Mouse (Mus musculus) central nervous system, embryonic 11.5 days (tissue): Measurements from ENCODE around the gene Smg8. TPM values are rescaled to one million over a fixed set of nuclear protein-coding genes. Genes with fewer than 3 reads are reported as not detected.

ENCODE experiments used
- polyA plus RNA-seq: library from polyadenylated mRNA; depleted of rRNA; stranded (reverse); fragments of >200 nt; gene quantifications from 2 replicates; pipeline ENCODE4 v1.2.3, GENCODE M21; 2012; rRNA removed

The Smg8 gene
- polyA plus RNA-seq, result 19.0 and 19.8 TPM in 2 replicates

GRCm38 (mm10) chr11:87086290-87086984 is at the start of gene Smg8:
Gene Smg8 (minus strand): TSS chr11:87086774.

GRCm38 (mm10) chr11:87126824-87127816 is 40.5 kb upstream of the Smg8 start, which contains the start of gene Trim37:
Gene Trim37 (plus strand): TSS chr11:87127077.

DNA sequence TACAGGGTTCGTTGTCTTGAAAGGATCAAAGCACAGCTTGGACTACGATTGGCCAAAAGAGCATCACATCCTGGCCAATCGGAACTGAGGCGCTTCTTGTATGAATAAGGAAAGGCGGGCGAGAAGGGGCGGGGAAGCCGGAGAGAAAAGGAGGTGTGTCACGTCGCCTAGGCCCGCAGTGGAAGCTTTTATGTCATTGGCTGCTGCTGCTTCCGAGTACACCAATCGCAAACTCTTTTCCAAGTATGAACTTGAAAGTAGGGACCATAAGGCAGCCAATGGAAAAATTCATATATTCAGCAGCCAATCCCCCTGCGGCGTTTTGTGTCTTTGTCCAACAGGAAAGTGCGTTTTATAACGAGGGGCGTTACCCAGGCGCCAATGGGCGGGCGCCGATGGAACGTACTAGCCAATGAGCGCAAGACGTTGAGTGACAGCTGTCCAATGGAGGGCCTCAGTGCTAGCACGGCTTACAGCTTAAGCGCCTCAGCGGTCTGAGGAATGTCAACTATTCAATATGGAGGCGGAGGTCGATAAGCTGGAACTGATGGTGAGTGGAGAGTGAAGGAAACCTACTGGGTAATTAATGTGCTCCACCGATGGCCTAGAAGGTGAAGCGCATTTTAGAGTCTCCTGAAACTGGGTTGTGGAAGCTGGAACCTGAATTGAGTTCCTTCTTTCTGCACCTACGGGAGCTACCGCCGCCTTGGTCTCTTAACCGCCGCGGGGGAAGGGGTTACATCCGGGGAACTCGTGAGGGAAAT is 22.4 kb upstream of the Smg8 start, which contains the start of gene Ska2:
Gene Ska2 (plus strand): TSS at position 480 of the 764 bp plus-strand sequence.

GRCm38 (mm10) chr11:87108409-87108754 is 21.8 kb upstream of the Smg8 start, which contains the start of gene Prr11:
Gene Prr11 (minus strand): TSS chr11:87108708.

GRCm38 (mm10) chr11:87073866-87074440 is 12.6 kb downstream of the Smg8 start, which contains the start of gene Gdpd1:
Gene Gdpd1 (minus strand): TSS chr11:87074062.

Other genes with a start within 250 kb of the Smg8 start
- gene Ypel2, start 93.1 kb downstream of the Smg8 start, polyA plus RNA-seq, result 5.4 and 8.1 TPM in 2 replicates
- 32.8 and 34.9 TPM in 2 replicates for gene Gdpd1, start 12.7 kb downstream of the Smg8 start, polyA plus RNA-seq
- gene Prr11, start 21.9 kb upstream of the Smg8 start, polyA plus RNA-seq, result 14.7 and 23.8 TPM in 2 replicates
- 94.7 and 109 TPM in 2 replicates for gene Ska2, start 22.5 kb upstream of the Smg8 start, polyA plus RNA-seq
- 39.1 and 66.8 TPM in 2 replicates for gene Trim37, start 40.3 kb upstream of the Smg8 start, polyA plus RNA-seq